Mouse (Mus musculus) right cerebral cortex, postnatal 36 days (tissue): ENCODE measurements around the gene Npm3.

Source experiments
- DNase-seq, 2 experiments: peaks; one replicate each; pipeline ENCODE4 v3.0.0; 2022; ENCODE audit warnings: low spot score in 2 of 2, mixed read lengths in 1 of 2

The Npm3 gene

GRCm38 (mm10) chr19:45734191-45734590 is 15.2 kb downstream of the Npm3 start:
- no peak for DNase-seq

- no peak for DNase-seq
Measured at GRCm38 (mm10) chr19:45733564-45733963, 15.8 kb downstream of the Npm3 start.

- no peak for DNase-seq
Measured at GRCm38 (mm10) chr19:45731658-45732057, 17.7 kb downstream of the Npm3 start.

GRCm38 (mm10) chr19:45730042-45730441 is 19.3 kb downstream of the Npm3 start:
- DNase-seq = no peak

GRCm38 (mm10) chr19:45727231-45727630 is 22.2 kb downstream of the Npm3 start:
- no peak for DNase-seq

GRCm38 (mm10) chr19:45725677-45726277 is 23.6 kb downstream of the Npm3 start:
- no peak for DNase-seq

- DNase-seq = no peak
Measured at GRCm38 (mm10) chr19:45722188-45722587, 27.2 kb downstream of the Npm3 start.

- no peak for DNase-seq
Measured at GRCm38 (mm10) chr19:45718286-45718685, 31.1 kb downstream of the Npm3 start.

- DNase-seq = no peak
Measured at GRCm38 (mm10) chr19:45717493-45718220, 31.7 kb downstream of the Npm3 start.

GRCm38 (mm10) chr19:45708704-45709103 is 40.7 kb downstream of the Npm3 start:
- no peak for DNase-seq
